Mouse (Mus musculus): ENCODE data around the gene Fgfr2.

GRCm38 (mm10) chr7:130552780-130553179, 2570.4 kb downstream of the Fgfr2 start:
- TF ChIP-seq CTCF (IDR thresholded peaks at IDR 0.05; ENCODE audit: control insufficient read depth, insufficient read depth, insufficient replicate concordance, low read depth, low read length) (no peak), POLR2A (IDR thresholded peaks at IDR 0.05; ENCODE audit: control insufficient read depth, low read depth, low read length) (no peak)
